Mouse (Mus musculus) neural tube, embryonic 11.5 days (tissue): Measurements from ENCODE around the gene Hist1h2ah. TPM values are rescaled to one million over a fixed set of nuclear protein-coding genes. Genes with fewer than 3 reads are reported as not detected.

ENCODE experiments used
- ATAC-seq: fragments of 200-750 bp; cut with Nextera tagmentation; 2 replicates; pipeline ENCODE4 v1.8.0; 2017; ENCODE audit warnings: moderate number of reproducible peaks, mild to moderate bottlenecking, moderate TSS enrichment, moderate library complexity; ENCODE audit not compliant: insufficient read depth, low FRiP score, low TSS enrichment
- DNase-seq: peaks from one replicate; pipeline ENCODE4 v3.0.0-alpha.2; 2015; ENCODE audit warnings: low spot score
- H3K27ac ChIP-seq: fragments of 300-500 bp; sonication (generic); 2 replicates; pipeline ENCODE4 v1.5.1; 2014; ENCODE audit warnings: low read depth, mild to moderate bottlenecking, low read length
- H3K27me3 ChIP-seq: fragments of 300-500 bp; sonication (generic); 2 replicates; pipeline ENCODE4 v1.6.1; 2014; ENCODE audit warnings: mild to moderate bottlenecking, low read length, mixed read lengths; ENCODE audit not compliant: control insufficient read depth, insufficient read depth
- H3K36me3 ChIP-seq: fragments of 300-500 bp; sonication (generic); 2 replicates; pipeline ENCODE4 v1.6.1; 2014; ENCODE audit warnings: mild to moderate bottlenecking, low read length, moderate library complexity, mixed read lengths; ENCODE audit not compliant: control insufficient read depth, insufficient read depth
- H3K4me1 ChIP-seq: fragments of 300-500 bp; sonication (generic); 2 replicates; pipeline ENCODE4 v1.6.1; 2014; ENCODE audit warnings: low read length, mixed read lengths; ENCODE audit not compliant: control insufficient read depth, insufficient read depth
- H3K4me2 ChIP-seq: fragments of 300-500 bp; sonication (generic); 2 replicates; pipeline ENCODE4 v1.6.1; 2014; ENCODE audit warnings: low read depth, mild to moderate bottlenecking, moderate library complexity
- H3K4me3 ChIP-seq: fragments of 300-500 bp; sonication (generic); 2 replicates; pipeline ENCODE4 v1.5.1; 2014; ENCODE audit warnings: low read depth, low read length
- H3K9ac ChIP-seq: fragments of 300-500 bp; sonication (generic); 2 replicates; pipeline ENCODE4 v1.6.1; 2014; ENCODE audit warnings: mild to moderate bottlenecking, low read length
- H3K9me3 ChIP-seq: fragments of 300-500 bp; sonication (generic); 2 replicates; pipeline ENCODE4 v1.6.1; 2016; ENCODE audit warnings: low read length; ENCODE audit not compliant: control insufficient read depth
- WGBS: fragments of 180-500 bp; shearing (Covaris S2); extraction: QIAGEN DNeasy Blood & Tissue Kit; methylation state at CpG from one replicate; pipeline ENCODE4 v1.1.7; 2014; 5-methylcytosine and 5-hydroxymethylcytosine counted together
- polyA plus RNA-seq: library from polyadenylated mRNA; unstranded; fragments of >200 nt; fragmentation: Nextera tagmentation; extraction: Ambion mirVana; gene quantifications from 2 replicates; pipeline ENCODE4 v1.2.1, GENCODE M21; 2014

Hist1h2ah gene
- polyA plus RNA-seq, 1 experiment from 2014 or later, result 6.6 TPM

DNA sequence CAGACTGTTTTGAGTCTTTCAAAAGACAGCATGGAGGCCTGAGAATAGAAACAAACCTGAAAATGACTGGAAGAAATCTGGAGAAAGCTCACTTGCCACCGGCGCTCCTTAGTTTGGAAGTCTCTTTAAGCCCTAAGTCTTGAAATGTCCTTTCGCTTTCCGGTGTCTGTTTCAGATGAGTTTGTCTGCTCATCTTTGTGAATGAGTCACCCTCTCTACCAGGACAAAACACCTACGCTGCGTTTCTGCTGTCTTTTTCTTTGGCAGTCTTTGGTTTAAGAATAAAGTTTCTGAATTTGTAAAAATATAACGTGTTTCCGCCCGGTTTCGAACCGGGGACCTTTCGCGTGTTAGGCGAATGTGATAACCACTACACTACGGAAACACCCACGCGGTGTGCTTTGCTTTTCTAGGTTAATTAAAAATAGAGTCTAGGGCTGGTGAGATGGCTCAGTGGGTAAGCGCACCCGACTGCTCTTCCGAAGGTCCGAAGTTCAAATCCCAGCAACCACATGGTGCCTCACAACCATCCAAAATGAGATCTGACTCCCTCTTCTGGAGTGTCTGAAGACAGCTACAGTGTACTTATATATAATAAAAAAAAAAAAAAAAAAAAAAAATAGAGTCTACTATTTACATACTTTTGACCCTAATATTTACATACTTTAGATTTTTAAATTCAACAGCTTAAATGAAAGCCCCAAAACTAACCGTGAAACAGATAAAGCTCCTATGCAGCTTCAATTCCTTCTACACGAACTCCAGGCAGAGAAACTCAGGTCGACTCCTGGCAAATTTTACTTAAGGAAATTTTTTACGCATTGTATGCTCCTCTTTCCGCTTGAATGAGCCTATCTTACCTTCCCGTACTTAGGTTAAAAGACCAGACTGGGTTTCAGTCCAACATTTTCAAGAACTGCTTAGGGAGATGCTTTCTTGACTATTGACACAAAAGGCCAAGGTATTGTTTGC is 19.6 kb downstream of the Hist1h2ah start:
- Histone ChIP-seq H3K4me2 (no peak overlapping the region), H3K4me1 (0 out of 2 replicates have a peak, but pooled peaks cover 3% of the 10 kb centered on the region), H3K27ac (no peak overlapping the region), H3K4me3 (no peak overlapping the region), H3K27me3 (peaks cover 52% of the 10 kb centered on the region), H3K36me3 (no peaks in the 10 kb centered on the region), H3K9ac (no peak overlapping the region), H3K9me3 (no peaks in the 10 kb centered on the region)
- 15% methylated on average over 27 of the region's 27 CpGs for WGBS
- ATAC-seq (peak; percentile 39; the same call in 1 of the 2 replicates), DNase-seq (peak; percentile 77)

DNA sequence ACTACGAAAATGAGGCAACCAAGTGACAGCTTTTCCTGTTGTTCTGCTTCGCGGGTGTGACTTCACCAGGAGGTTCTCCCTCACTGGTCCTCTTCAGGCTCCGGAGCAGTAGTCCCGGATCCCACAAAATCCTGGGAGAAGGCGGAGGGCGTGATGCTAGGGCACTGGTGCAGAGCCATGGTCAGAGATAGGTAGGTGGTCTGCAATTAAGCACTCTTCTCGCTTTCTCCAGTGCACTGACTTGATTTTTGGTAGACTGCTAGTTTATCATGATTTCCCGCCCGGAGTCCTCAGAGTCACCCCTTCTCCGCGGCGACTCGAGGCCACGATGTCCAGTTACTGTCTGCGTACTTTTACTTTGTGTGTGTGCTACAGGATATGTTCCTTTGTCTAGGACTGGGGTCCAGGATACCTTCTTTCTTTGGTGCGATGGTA is 20.9 kb downstream of the Hist1h2ah start:
- Histone ChIP-seq H3K27me3 (peaks cover 61% of the 10 kb centered on the region), H3K36me3 (no peaks in the 10 kb centered on the region), H3K4me2 (peak overlapping the region; percentile 15; the same call in 1 of the 2 replicates), H3K9me3 (no peaks in the 10 kb centered on the region), H3K27ac (no peak overlapping the region), H3K4me1 (no peaks in the 10 kb centered on the region), H3K9ac (no peak overlapping the region), H3K4me3 (no peak overlapping the region)
- WGBS, result 9% methylated on average over 17 of the region's 17 CpGs
- DNase-seq, result peak; percentile 51
- no peak for ATAC-seq

DNA sequence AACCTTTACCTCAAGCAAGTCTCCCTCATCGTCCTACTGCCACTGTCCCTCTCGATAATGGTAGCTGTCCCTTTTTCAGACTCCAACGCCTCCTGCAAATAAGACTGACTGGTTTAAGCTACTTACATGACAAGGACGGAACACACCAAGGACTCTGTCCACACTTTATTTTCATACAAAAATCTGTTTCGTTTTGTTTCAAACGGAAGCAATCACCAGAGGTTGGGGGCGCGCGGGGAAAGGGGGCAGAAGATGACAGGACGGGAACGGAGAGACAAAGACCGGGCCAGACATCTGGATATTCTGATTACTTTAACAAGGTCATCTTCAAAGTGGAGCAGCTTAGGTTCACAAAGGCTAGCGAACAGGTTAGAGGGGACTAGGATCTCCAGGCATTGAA is 21.7 kb downstream of the Hist1h2ah start:
- 11% methylated on average over 13 of the region's 13 CpGs for WGBS
- H3K4me1 ChIP-seq, result no peaks in the 10 kb centered on the region
- H3K36me3 ChIP-seq, result no peaks in the 10 kb centered on the region
- H3K4me3 ChIP-seq, result no peak overlapping the region
- no peak overlapping the region for H3K9ac ChIP-seq
- H3K4me2 ChIP-seq, result no peak overlapping the region
- peaks cover 64% of the 10 kb centered on the region for H3K27me3 ChIP-seq
- no peaks in the 10 kb centered on the region for H3K9me3 ChIP-seq
- no peak for DNase-seq
- no peak overlapping the region for H3K27ac ChIP-seq
- ATAC-seq, result no peak

- 33% methylated on average over 6 of the region's 7 CpGs for WGBS
- no peak within 1 kb of the TSS for H3K4me3 ChIP-seq
- H3K9me3 ChIP-seq, result no peaks in the 10 kb centered on the region
- no peak within 1 kb of the TSS for H3K4me2 ChIP-seq
- H3K27ac ChIP-seq, result no peak within 1 kb of the TSS
- DNase-seq, result no peak
- H3K4me1 ChIP-seq, result peaks cover 14% of the 10 kb centered on the region
- H3K36me3 ChIP-seq, result no peaks in the 10 kb centered on the region
- H3K27me3 ChIP-seq, result peaks cover 91% of the 10 kb centered on the region
- no peak within 1 kb of the TSS for H3K9ac ChIP-seq
- ATAC-seq, result no peak
These were observed 25.7 kb downstream of the Hist1h2ah start, which contains the start of gene Prss16 for GRCm38 (mm10) chr13:22009642-22010041. TSS of gene Prss16 (minus strand) at chr13:22009742.

DNA sequence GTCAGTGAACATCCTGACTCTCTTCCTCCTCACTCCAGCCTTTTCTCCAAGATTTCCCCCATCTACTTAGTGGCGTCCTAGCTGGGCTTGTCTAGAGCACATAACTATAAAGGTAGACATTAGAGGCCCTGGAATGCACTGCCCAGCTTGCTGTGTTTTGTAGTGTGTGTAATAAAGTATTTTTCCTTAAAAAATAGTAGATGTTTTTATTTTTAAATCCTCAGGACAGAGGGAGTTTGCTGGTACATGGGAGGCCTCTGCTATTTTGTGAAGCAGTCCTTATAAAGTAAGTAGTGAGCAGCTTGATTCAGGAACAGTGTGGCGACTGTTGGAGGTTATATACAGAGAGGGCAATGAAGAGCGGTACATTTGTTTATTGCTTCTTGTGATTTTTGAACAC is 26.7 kb downstream of the Hist1h2ah start:
- Histone ChIP-seq H3K27ac (no peak overlapping the region), H3K4me3 (no peak overlapping the region), H3K9me3 (no peaks in the 10 kb centered on the region), H3K4me1 (peaks cover 14% of the 10 kb centered on the region), H3K36me3 (no peaks in the 10 kb centered on the region), H3K9ac (no peak overlapping the region), H3K27me3 (peaks cover 91% of the 10 kb centered on the region), H3K4me2 (no peak overlapping the region)
- DNase-seq, result no peak
- whole genome bisulfite sequencing, result 67% methylated on average over 3 of the region's 3 CpGs
- ATAC-seq, result no peak

GRCm38 (mm10) chr13:22007872-22008271 is 27.5 kb downstream of the Hist1h2ah start:
- 44% methylated on average over 7 of the region's 7 CpGs for whole genome bisulfite sequencing
- Histone ChIP-seq H3K27me3 (peaks cover 93% of the 10 kb centered on the region), H3K9ac (no peak overlapping the region), H3K4me1 (peaks cover 14% of the 10 kb centered on the region), H3K36me3 (no peaks in the 10 kb centered on the region), H3K27ac (no peak overlapping the region), H3K9me3 (no peaks in the 10 kb centered on the region), H3K4me2 (no peak overlapping the region), H3K4me3 (no peak overlapping the region)
- no peak for ATAC-seq
- no peak for DNase-seq

- WGBS, result 1% methylated on average over 18 of the region's 18 CpGs
- peaks cover 93% of the 10 kb centered on the region for H3K27me3 ChIP-seq
- H3K9ac ChIP-seq, result no peak overlapping the region
These were observed 28.3 kb downstream of the Hist1h2ah start for GRCm38 (mm10) chr13:22007121-22007510.

DNA sequence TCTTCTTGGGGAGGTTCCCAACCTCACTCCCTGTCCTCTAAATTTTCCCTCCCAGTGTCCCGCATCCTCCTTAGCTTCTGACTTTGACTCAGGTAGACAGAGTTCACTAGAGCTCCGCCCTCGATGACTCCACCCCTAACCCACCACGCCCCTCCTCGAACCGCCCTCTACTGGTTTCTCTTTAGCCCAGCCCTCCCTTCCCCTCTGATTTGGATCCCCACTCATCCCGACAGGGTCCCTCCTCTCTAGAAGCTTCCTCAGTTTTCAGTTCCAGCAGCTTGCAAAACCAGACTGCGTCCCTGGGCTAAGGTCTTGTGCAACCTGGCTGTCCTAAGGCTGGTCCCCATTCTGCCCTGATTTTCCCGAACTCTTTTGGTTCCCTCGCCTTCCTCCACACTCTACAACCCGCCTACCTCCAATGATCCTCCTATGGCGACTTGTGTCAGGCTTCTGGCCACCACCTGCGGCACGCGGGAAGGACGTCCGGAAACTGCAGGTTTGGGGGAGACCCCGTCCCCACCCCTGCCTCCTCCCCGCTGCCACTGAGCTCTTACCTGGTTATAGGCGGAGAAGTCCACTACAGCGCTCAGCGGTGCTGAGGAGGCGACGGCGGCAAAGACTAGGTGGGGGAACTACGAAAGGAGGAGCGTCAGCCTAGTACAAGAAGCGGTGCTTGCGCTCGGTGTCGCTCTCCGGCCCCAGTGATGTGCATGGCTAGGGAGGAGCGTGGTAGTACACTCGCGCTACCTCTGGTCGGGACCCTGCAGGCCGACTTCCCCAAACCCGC is 28.8 kb downstream of the Hist1h2ah start:
- H3K4me2 ChIP-seq, result peak overlapping the region; percentile 79
- WGBS, result under 1% methylated on average over 38 of the region's 38 CpGs
- peak overlapping the region; percentile 44 for H3K4me3 ChIP-seq
- H3K27me3 ChIP-seq, result peaks cover 95% of the 10 kb centered on the region
- no peaks in the 10 kb centered on the region for H3K36me3 ChIP-seq
- no peak overlapping the region for H3K27ac ChIP-seq
- peaks cover 14% of the 10 kb centered on the region for H3K4me1 ChIP-seq
- peak; percentile 76 for ATAC-seq
- H3K9ac ChIP-seq, result no peak overlapping the region
- DNase-seq, result peak; percentile 69
- H3K9me3 ChIP-seq, result no peaks in the 10 kb centered on the region

More at GRCm38 (mm10) chr13:22007121-22007510, 28.3 kb downstream of the Hist1h2ah start:
- Histone ChIP-seq H3K4me1 (peaks cover 14% of the 10 kb centered on the region), H3K27ac (no peak overlapping the region), H3K36me3 (no peaks in the 10 kb centered on the region), H3K4me2 (peak overlapping the region; percentile 79), H3K9me3 (no peaks in the 10 kb centered on the region), H3K4me3 (peak overlapping the region; percentile 44)
- DNase-seq, result no peak
- ATAC-seq, result no peak
